Mouse (Mus musculus): ENCODE results near the gene Gm20388.

- TF ChIP-seq GATA1 (IDR thresholded peaks at IDR 0.05; ENCODE audit: low read length) (no peak), TAL1 (IDR thresholded peaks at IDR 0.05; ENCODE audit: low read length) (no peak)
These were observed 569.0 kb downstream of the Gm20388 start for GRCm38 (mm10) chr8:120479691-120480090.

Measured in erythroblast, embryonic 14.5 days (primary cell).